Mouse (Mus musculus) embryo, embryonic 11.5 days (tissue): ENCODE results near the gene Pkp4.

Source experiments
- DNase-seq: peaks from one replicate; pipeline ENCODE4 v3.0.0-alpha.2; 2012; ENCODE audit warnings: low read depth, low spot score

Gene Pkp4

DNA sequence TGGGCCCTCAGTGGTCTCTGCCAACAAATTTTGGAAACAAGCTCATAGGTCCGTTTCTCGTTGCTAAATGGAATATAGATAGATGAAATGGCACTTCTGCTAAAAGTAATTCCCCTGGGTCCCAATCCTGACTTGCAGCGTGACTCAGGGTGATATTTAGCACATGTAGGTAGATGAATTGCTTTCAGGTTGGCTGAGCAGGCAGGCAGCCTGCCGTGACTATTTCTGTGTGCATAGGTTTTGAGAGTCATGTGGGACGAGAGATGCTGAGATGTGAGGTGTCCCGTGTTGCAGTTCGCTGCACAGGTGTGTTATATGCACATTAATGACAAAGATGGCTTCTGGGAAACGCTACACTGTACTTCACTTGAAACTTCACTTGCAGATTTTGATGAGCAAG, 111.2 kb downstream of the Pkp4 start:
- DNase-seq = no peak

- no peak for DNase-seq
Observed at GRCm38 (mm10) chr2:59272713-59273112, 112.1 kb downstream of the Pkp4 start.

- no peak for DNase-seq
Observed at GRCm38 (mm10) chr2:59280914-59281562, 120.4 kb downstream of the Pkp4 start.

DNA sequence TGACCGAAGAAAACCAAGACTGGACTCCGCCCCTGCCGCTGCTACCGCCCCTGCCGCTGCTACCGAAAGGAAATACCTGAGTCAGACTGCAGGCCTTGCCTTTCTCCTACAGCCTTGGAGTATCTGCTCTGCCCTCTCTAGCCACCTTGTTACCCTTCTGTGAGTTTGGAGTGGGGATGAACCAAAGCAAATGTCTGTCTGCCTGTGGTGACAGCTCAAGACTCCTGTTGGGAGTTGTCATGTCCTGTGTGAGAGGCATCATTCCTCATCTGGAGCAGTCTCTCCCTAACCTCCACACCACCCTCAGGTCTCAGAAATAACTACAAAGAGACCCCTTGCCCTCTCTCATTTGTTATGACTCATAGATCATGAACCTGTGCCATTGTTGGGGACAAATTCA, 122.3 kb downstream of the Pkp4 start:
- DNase-seq = no peak

DNA sequence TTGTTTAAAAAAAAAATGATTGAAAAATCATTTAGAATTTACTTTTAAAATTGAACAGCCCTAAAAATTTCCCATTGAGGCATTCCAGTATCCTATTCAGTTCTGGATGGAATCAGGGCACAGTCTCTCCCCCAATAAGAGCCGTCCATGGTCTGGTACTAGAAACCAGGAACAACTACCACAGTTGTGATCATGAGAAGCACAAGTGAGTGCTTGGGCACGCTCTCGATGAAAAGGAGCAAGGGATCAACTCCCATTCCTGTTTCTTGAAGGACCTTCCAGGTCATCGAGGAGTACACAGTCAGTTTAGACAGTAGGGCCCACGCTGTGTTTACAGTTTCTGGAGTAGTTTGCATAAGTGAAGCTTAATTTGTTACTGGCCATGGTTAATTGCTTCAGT, 123.6 kb downstream of the Pkp4 start:
- DNase-seq = no peak

- no peak for DNase-seq
Observed at GRCm38 (mm10) chr2:59284734-59285490, 124.3 kb downstream of the Pkp4 start.

DNA sequence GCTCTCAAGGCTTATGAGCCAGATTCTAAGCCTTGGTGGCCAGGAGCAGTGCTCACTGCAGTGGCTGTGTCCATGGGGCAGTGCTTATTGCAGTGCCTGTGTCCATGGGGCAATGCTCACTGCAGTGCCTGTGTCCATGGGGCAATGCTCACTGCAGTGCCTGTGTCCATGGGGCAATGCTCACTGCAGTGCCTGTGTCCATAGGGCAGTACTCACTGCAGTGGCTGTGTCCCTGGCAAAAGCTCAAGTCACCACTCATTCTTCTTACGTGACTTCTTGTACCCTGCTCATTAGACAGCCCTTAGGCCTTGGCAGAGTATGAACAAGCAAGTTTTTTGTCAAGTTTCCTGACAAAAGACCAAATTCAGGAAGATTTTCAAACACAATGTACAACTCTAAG, 124.9 kb downstream of the Pkp4 start:
- no peak for DNase-seq

- DNase-seq = no peak
Observed at GRCm38 (mm10) chr2:59286247-59286646, 125.6 kb downstream of the Pkp4 start.

GRCm38 (mm10) chr2:59287630-59288029, 127.0 kb downstream of the Pkp4 start:
- no peak for DNase-seq

- DNase-seq = no peak
Observed at GRCm38 (mm10) chr2:59289411-59289810, 128.8 kb downstream of the Pkp4 start.

GRCm38 (mm10) chr2:59290391-59290790, 129.7 kb downstream of the Pkp4 start:
- DNase-seq = no peak

- no peak for DNase-seq
Observed at GRCm38 (mm10) chr2:59299831-59300230, 139.2 kb downstream of the Pkp4 start.

DNA sequence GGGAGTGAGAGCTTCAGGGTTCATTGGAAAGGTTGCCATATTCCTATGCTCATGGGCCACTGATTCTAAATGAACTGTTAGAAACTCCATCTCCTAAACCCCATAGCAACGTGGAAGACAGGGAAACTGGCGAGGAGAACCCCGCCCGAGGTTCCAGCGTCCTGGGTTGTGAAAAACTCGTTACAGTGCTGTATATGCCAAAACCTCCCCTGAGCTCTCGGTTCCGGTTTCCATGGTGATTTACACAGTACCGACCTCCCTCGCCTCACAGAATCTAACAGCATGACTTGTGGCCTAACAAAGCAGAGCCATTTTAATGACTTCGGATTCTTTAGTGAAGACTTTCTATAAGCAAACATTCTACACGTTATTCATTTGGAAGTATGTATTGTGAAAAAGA, 141.0 kb downstream of the Pkp4 start:
- DNase-seq = peak; percentile 24

DNA sequence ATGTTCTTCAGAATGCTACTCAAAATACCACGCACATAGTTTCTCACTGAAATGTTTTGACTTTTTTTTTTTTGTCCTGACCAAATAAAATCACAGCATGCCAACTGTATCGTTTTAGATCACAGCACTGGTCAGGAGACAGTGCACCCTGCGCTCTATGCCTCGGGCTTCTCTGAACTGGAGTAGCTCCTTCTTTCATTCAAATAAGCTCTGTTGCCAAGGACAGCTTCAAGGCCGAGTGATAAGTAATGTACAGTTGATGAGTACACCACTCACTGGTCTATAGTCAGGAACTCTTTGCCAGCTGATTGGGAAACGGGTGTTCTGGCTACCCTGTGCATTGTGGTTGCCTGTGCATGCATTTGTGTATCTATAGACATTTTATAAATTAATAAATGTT, 141.8 kb downstream of the Pkp4 start:
- no peak for DNase-seq

DNA sequence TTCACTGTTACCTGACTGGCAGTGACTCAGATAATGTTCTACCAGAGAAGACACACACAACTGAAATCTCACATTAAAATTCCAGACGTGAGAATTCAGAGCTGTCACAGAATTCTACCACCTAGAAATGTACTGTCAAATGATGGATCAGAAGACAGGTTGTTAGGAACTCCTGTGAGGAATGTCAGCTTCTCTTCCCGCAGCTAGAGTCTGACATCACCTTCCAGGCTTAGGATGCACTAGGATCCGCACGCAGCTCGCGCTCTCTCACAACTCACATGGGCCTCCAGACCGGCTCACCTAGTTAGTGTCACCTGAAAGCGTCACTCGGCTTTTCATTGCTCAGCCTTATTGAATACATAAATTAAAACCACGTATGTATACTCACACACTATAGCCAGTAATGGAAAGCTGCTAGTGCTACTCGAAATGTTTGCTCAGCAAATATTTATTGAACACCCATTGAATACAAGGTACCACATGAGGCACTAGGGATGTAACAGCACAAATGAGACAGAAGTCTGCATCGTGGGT, 142.9 kb downstream of the Pkp4 start:
- DNase-seq = no peak

DNA sequence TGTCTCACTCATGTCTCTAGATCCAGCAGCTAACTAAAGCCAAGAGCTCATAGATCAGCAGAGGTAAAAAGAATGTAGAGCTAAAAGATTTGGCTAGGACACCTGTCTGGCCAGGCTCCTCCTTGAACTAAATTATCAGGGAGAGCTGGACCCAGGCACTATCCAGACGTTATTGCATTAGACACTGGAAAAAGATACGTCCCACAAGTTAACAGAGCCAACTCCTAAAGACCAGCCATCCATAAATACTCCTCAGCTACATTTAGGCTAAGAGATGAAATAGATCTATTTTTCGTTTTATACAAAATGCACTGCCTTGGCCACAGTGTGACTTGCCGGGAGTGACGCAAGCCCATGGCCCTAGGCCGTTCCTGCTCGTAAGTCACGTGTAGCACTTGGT, 146.7 kb downstream of the Pkp4 start:
- DNase-seq = no peak

DNA sequence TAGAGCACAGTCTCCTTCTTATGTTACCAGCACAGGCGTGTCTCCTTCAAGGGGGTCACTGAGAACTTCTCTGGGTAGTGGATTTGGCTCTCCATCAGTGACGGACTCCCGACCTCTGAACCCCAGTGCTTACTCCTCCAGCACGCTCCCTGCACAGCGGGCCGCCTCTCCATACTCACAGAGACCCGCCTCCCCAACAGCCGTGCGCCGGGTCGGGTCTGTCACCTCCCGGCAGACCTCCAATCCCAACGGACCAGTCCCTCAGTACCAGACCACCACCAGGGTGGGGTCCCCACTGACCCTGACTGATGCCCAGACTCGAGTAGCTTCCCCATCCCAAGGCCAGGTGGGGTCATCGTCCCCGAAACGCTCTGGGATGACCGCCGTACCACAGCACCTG, 147.4 kb downstream of the Pkp4 start:
- no peak for DNase-seq

- DNase-seq = no peak
Observed at GRCm38 (mm10) chr2:59313293-59313692, 152.6 kb downstream of the Pkp4 start.

GRCm38 (mm10) chr2:59318631-59319030, 158.0 kb downstream of the Pkp4 start:
- DNase-seq = no peak

- no peak for DNase-seq
Observed at GRCm38 (mm10) chr2:59327946-59328345, 167.3 kb downstream of the Pkp4 start.

DNA sequence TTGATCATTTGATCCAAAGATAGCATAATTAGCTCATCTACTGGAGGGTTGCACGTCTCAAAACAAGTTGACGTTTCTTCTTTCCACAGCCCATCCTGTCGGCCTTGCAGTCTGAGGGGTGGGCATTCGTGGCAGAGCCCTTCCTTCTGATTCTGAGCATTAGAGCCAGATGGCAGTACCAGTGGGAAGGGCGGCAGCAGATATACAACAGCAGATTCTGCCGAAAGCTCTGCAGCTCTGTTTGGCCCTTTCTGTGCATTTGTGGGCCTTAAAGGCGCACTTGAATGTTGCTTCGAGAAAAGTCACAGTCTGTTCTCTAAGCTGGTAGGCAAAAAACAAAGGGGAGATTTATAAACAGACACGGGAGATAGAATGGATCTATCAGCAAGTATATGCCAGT, 170.4 kb downstream of the Pkp4 start:
- DNase-seq = no peak

DNA sequence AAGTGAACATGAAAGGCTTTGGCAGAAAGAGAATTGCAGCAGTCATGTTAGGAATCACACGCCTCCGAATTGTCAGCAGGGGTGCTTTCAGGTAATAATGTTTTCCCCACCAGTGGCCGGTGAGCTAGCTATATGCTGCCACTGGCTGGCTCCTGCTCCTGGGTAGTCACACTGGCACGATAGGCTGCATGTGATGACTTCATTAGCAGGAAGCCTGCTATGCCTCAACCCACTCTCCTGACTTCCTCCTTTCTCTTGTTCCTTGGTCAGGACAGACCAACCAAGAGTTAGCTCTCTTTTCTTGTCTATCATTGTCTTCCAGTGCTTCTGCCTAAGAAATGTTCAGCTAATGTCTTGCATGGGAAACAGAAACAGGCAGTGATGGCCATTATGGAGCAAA, 171.9 kb downstream of the Pkp4 start:
- DNase-seq = no peak

GRCm38 (mm10) chr2:59338501-59338900, 177.9 kb downstream of the Pkp4 start:
- DNase-seq = no peak
